Mouse (Mus musculus) MEL-GATA-1-ER (cell line): ENCODE measurements around the gene Mrps5.

Source experiments
- DNase-seq: peaks from one replicate; pipeline ENCODE4 v3.0.0-alpha.2; 2012; ENCODE audit warnings: low read depth; ENCODE audit errors: extremely low read depth

The Mrps5 gene

DNA sequence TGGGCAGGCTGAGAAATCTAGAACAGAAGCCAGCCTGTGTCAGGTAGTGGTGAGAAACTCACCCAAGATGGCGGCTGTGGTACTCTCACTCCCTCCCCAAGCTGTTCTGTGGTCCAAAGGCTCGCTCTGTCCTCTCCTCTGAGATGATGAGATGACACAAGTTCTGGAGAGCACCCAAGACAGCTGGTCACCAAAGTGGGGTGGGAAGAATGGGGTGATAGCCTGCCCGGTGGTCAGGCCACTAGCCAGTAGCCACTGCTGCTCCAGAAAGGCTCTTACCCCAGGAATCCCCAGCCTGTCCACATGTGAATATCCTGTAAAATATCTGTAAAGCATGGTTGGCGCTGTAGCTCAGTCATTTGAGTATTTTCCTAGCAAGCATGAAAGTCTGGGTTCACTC lies 25.3 kb downstream of the Mrps5 start:
- no peak for DNase-seq

DNA sequence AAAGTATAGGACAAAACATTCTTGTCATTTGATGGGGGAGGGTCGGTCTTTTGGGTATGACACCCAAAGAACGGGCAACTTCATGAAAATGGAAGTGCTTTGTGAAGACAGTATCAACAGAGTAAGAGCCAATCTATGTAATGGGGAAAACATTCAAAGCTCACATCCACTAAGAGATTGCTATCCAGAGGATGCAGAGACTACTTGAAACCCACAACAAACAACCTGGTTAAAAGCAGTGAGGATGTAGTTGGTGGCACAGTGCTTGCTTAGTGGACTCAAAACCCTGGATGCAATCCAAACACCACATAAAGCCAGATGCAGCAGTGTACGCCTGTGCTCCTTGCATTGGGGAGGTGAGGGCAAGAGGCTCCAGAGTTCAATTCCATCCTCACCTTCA lies 32.3 kb downstream of the Mrps5 start:
- no peak for DNase-seq

DNA sequence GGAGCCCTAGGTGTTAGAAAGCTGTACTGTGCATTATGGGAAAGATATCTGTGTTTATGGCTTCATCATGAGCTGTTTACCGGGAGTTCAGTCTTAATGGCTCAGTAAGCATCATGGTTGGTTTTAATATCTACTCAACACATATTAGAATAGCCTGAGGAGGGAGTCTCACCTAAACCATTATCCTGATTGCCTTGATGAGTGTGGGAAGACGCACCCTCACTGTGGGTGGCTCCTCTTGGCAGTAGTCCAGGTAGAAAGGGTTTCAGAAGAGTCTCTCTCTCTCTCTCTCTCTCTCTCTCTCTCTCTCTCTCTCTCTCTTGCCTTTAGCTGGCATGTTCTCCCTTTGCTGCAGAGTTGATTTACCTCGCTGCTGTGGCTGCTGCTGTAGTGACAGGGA lies 35.0 kb downstream of the Mrps5 start:
- DNase-seq, result peak; percentile 11

DNA sequence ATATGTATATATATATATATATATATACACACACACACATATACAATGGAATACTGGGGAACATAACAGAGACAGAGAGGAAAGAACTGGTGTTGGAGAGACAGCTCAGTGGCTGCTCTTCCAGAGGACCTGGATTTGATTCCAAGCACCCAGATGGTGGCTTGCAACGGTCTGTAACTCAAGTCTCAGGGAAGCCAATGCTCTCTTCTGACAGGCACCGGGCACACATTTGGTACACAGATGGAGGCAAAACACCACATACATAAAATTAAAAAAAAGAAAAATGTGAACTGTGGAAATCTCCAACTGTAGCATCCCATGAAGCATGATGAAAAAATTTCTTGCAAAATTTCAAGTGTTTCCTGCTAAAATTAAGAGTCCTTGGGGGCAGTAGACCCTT lies 37.8 kb downstream of the Mrps5 start:
- no peak for DNase-seq

DNA sequence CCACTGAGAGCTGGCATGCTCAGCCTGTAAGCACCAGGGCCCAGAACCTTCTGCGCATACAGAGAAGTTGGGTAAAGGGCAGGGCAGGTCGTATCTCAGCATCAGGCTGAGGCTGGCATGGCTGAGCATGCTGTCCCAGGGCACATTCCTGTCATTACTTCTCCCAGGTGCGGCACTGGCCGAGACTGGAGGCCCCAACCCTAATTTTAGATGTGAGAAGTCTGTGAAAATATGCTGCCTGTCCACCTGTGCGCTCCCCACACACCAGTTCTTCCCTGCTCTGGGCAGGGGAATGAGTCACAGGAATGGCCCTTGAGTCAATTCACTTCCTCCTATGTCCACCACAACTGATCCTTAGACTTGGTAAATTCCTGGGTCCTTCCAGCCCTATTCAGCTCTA lies 38.6 kb downstream of the Mrps5 start:
- DNase-seq, result no peak

DNA sequence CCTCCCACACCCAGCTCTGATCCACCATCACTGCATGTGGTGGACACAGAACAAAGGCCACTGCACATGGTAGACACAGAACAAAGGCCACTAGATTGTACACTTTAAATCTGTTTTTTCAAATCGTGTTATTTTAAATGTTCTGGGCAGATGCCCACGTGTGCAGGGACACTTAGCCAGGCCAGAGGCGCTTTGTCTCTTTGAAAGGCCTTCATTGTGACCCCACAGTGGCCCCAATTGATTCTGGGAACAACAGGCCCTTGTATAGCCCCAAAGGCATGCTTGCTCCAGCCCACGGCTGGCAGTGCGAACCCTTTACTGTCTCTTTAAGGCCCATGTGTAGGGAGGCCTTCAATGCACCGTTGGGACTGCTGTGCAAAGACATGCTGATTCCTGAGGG lies 40.3 kb downstream of the Mrps5 start:
- DNase-seq, result no peak

DNA sequence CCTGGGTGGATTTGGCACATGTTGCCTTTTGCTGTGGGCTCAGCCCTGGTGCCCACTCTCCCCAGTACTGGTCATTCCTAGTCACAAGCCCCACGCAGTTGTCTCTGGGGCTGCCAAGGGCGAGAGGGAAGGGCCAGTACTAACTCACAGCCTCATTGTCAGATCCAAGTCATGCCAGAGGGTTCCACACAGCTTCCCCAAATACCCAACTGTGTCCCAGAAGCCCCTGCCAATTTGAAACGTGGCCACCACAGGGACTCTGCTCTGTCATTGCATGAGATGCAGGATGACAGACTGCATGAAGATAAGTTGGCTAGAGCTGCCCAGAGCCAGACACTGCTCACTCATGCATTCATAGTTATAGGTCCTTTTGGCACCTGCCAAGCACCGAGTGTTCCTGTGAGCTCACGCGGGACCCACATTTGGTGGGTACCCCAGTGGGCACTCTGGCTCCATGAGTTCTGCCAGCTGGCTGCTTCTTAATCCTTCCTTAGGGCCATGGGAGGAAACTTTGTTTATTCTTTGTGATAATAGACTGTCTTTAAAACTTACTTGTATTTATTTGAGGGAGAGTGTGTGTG lies 41.1 kb downstream of the Mrps5 start:
- no peak for DNase-seq

DNA sequence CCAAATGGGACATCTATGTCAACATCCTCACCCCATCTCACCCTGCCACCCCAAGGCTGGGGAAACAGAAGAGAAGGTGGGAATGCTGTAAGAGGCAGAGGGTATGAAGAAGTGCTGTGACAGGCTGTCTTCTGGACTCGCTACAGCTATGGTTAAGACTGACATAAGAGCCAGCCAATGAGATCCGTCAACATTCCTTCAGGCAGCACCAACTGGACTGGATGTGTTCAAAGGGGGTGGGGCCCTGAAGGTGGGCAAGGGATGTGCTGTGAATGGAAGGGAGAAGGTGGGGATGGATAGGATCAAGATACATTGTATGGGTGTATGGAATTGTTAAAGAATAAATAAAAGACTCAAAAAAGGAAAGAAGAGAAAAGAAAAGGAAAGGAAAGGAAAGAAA lies 45.6 kb downstream of the Mrps5 start:
- no peak for DNase-seq

DNA sequence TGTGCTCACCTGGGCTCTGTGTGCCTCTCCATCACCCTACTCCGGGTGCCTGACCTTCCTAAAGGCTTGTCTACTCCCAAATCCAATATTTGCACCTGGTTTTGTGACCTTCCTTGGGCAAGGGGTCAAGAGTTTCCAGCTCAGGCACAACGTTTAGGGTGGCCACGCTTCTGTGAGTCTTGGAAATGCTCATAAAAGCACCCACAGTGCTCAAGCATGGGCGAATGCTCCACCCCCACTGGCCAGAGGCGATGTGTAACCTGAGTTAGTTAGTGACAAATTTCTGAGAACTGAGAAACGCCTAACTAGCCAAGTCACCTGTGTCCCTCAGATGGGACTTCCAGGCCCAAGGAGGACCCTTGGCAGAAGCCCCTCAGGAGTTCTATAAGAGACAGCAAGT lies 48.6 kb downstream of the Mrps5 start:
- no peak for DNase-seq

DNA sequence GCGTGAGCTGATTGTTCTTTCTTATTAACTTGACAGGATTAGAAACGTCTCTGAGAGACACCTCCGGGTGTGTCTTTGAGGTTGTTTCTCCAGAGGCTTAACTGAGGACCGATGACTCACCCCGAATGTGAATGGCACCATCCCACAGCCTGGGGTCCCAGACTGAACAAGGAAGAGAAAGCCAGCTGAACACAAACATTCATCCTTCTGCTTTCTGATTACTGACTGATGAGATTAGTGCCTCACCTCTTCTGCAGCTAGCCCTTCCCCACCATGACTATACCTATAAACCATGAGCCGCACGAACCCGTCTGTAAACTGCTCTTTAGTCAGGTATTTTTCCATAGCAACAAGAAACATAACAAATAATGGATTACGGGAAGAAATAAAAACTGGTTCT lies 52.0 kb downstream of the Mrps5 start:
- no peak for DNase-seq

DNA sequence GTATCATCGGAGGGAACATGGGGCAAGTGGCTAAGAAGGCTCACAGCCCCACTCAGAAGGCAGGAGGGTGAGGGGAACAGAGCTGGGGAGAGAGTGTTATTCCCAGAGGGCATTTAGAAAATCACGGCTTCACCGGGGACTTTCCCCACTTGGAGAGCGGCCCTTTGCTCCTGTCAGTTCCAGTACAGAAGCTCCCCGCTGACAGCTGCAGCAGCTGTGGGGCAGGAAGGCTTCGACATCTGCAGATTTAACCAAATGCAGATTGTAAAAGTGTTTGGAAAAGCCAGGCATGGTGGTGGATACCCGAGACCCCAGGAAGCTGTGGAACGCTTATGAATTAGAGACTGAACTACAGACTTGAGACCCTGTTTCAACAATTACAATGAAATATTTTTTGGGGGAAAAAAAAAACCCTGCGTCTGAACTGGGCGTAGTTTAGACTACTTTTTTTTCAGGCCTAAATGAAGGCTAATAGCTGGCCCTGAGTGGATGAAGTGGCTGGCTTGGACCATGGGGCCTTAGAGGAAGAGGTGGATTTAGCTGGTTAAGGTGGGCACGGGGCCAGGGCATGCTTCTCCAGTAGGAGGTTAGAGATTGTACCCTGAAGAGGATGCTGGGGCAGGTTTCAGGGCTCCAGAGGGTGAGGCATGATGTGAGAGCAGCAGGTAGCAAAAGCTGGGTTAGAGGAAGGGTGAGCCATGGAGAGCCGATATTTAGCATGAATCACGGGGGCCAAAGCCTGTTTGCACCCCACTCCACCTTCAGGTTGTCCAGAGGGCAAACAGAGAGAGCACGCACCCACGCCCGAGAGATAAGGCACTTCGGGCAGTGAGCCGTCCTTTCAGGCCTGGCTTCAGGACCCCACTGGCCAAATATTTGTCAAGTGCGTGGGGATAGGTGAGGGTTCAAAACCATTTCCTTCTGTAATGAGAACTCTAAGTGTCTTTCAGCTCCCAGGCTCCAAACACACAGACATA lies 57.0 kb downstream of the Mrps5 start:
- no peak for DNase-seq

DNA sequence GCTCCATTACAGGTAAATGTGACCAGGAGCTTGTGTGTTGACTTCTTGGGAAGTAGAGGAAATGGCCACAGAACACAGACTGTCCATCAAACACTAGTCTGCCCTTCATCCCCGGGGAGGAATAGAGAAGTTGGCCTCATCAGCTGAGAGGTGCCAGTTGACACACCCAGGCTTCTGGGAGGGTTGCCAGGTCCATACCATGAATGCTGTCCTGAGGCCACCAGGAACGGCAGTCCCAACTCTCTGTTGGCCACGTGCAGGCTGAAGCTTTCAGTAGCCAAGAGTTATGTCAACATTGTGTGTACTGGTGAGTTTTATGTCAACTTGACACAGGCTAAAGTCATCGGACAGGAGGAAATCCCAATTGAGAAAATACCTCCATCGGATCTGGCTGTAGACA lies 59.9 kb downstream of the Mrps5 start:
- no peak for DNase-seq

DNA sequence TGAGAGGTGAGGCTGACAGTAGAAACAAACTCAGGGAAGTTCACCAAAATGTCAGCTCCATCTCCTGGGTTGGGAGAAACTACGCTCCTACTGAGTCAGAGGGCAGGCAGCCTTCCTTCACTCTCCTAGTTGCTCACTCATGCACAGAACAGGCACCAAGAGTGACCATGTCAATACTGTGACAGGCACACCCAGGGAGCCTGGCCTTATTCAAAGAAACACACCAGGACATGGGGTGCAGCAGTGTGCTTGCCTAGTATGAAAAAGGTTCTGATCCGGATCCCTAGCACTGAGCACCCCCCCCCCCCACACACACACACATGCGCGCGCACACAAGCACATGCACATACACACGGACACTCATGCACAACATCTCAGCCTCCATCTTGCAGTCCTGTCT lies 61.1 kb downstream of the Mrps5 start:
- DNase-seq, result no peak

DNA sequence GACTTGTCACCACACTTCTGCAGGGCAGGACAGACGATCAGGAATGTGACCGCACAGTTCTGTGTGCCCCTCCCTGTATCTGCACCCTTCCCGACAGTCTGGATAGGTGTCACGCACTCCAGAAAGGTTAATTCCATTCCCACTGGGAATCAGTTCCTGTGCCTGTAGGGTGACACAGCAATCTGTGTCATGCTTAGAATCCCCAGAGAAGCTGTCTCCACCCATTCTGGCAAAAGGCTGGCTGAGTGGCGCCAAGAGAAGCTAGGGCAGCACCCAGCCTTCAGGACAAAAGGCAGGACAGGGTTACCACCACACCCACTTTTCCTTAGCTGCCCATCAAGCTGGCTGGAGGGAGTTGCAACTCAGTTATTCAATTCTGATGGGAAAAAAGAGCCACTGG lies 62.9 kb downstream of the Mrps5 start:
- DNase-seq, result no peak

DNA sequence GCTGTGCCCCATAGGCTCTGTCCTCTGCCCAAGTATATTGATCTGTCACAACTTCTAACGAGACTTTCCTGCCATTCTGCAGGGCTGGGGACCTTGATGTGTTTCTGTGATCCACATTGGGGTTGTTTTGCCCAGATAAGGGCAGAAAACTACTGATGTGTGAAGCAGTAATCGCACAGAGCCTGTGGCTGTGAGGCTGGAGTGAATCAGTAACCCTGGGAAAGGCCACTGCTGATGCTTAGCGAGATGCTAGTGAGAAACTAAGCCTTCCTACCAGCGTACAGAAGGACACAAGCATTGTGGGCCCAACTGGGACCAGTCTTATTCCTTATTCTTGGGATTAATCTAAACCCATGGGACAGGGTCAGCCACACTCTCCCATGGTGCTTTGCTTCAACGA lies 64.6 kb downstream of the Mrps5 start:
- DNase-seq, result no peak

DNA sequence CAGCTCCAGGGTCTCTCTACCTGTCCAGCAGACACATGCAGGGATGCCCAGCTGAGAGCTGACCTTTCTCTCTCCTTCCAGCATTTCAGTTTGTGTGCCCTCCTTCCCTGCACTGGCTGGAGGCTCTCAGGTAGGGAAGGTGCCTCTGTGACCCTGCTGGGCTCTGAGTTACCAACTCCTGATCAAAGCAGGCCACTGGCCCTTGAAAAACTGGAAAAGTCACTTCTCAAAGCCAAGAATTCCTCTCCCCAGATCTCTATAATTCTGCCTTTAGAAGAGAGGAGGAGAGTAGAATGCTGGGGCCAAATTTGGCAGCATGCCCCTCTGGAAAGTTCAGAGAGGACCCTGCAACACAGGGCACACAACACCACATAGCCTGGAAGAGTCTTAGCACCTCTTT lies 65.3 kb downstream of the Mrps5 start:
- DNase-seq, result no peak

DNA sequence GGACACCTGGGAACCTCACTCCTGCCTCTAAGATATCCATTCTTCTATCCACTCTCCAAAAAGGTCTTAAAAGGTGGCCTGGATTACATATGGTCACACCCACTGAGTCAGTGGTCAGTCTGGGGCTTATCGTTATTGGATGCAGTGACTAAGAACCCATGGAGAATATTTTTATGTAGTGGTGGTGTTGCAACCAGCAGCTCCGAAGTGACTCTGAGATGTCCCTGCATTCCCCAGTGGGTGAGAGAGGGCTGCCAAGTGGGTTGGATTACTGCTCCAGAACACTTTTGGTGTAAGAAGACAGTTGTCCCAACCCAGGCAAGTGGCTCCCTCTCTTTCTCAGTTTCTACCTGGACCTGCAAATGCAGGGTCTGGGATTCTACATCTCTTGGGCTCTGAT lies 65.8 kb downstream of the Mrps5 start:
- no peak for DNase-seq

DNA sequence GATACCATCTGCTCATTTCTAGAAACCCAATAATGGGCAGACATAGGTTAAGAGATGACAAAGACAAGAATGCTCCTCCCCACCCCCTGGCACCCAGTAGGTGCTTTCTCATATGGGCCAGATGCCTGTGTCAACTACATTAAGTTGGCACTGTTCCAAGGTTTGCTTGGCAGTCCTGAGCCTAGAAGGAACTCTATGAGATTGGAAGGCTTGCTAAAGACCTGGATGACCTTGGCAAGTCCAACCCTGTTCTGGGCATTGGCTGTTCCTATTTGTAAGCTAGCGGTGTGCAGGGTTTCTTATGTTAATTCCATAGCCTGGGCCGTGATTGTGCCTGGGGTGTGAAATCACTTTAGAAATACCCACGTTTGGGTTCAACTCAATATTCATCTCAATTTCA lies 67.8 kb downstream of the Mrps5 start:
- DNase-seq, result no peak

DNA sequence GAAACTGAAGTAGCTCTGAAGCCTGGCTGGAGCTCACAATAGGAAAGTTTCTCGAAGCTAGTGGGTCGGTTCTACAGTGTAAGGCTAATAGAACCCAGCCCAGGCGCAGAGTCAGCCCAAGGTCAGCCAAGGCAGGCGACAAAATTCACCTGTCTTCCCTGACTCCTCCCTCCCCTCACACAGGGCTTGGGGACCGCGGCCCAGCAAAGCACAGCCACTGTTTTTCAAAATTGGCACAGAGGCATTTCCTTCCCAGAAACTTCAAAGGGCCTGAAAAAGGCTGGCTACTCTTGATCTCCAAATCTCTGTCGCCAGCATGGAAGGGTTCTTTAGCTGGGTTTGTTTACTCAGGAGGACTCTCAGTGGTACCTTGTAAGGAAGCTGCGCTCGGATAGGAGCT lies 68.4 kb downstream of the Mrps5 start:
- no peak for DNase-seq

DNA sequence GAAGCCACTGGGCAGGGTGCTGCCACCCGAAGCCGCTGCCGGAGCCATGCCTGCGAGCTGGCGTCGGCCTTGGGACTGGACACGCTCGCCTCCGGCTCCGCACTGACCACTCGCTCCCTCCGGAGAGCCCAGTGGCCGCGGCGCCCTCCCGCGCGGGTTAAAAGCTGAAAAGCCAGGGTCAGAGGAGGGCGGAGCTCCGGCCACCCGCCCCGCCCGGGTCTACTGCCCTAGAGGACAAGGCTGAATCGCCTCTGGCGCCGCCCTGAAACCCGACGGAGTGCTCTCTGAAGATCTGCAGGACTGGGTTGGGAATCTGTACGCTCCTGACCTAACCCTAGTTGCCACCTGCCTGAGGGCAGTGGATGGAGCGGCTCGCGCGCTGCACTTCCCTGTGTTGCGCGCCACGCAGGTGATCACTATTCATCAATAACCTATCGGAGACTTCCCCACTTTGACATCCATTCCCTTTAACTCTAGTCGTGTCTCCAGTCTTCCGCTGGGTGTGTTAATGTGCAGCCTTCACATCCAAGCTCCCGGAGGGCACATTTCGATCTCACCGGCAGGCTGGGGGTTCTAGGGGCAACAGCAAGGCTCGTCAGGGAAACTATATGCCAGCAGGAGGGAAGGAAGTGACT lies 69.2 kb downstream of the Mrps5 start, which contains the start of gene Mal:
Gene Mal, minus strand, starts transcription at position 610 of the 635 bp plus-strand sequence.
- DNase-seq, result no peak
